ENCODE assay signal across 8 mouse cellular contexts in the genomic region with DNA sequence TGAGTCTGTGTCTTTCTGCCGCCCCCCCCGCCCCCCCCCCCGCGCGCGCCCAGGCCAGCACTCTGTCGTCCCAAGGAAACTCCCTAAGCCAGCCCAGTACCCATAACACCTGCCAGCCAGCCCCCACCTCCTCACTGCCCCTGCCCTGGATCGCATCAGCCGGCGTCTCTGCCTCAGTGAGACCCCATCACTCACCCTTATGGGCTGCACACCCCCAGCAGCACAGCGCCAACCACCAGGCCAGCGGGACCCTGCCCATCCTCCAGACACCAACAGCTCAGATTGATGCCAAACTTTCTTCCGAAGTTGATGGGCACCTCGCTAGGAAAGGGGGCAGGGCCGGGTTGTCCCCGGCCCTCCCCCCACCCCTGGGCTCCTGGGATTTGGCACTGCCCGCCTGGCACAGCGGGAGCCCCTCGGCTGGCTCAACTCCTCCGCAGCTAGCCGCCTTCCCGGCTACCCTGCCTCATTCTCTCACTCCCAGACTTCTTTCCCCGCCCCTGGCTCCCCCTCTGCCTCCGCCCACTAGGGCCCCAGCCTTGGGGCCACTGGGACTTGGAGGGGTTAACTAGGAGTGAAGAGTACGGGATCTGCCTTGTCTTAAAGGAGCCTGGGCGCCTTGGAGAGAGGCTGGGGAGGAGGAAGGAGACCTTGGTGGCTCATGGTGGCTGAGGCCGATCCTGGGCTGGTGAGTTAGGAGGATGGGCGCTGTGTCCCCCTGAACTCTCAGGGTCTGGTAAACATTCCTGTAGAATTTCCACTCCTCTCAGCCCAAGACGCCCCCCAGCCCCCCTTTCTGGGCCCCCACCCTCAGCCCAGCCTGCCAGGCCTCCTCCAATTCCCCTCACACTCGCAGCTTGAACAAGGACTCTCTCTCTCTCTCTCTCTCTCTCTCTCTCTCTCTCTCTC. TPM values are rescaled to one million over a fixed set of nuclear protein-coding genes. Genes with fewer than 3 reads are reported as not detected.
A peak's percentile ranks its signal among the peaks of the same experiment; 100 is the strongest.
DNase-seq lines count a peak whose midpoint lies in the region; ATAC-seq and TF ChIP-seq lines count a peak whose summit lies in the region.

A gene (minus strand): TSS at position 486 of the 909 bp plus-strand sequence.

- no peak for ATAC-seq in activated CD4-positive, CD25-positive, alpha-beta regulatory T cell, adult 4 months
- peak; percentile 85 for ATAC-seq in frontal cortex, adult (ENCODE audit: low TSS enrichment)
- ATAC-seq in lung, embryonic 14.5 days (ENCODE audit: insufficient read depth): peak; percentile 93

- DNase-seq in cerebellum, postnatal 10 days: peak; percentile 60 to 67
- peak; percentile 82 for DNase-seq in heart, postnatal 4 days
- peak; percentile 42 to 63 for DNase-seq in layer of hippocampus, adult 2 months (ENCODE audit: low spot score in 2 of 2)
- DNase-seq in lung, embryonic 14.5 days: peak; percentile 87
- peak; percentile 61 for DNase-seq in ovary, postnatal 10 days (ENCODE audit: low spot score)
- no peak for DNase-seq in spleen, adult 12 weeks (ENCODE audit: low spot score)

- H3K4me2 ChIP-seq in lung, embryonic 14.5 days: peak within 1 kb of the TSS; percentile 89

- H3K9me3 ChIP-seq in lung, embryonic 14.5 days (ENCODE audit: low read depth, low read length): no peaks in the 10 kb centered on the region

- H3K36me3 ChIP-seq in lung, embryonic 14.5 days (ENCODE audit: insufficient read depth): no peaks in the 10 kb centered on the region

- peak within 1 kb of the TSS; percentile 49 for H3K4me3 ChIP-seq in layer of hippocampus, adult 2 months
- H3K4me3 ChIP-seq in lung, embryonic 14.5 days (ENCODE audit: low read depth, low read length): peak within 1 kb of the TSS; percentile 60

- no peak for TF ChIP-seq CTCF in layer of hippocampus, adult 2 months (conservative IDR thresholded peaks at IDR 0.05)
- TF ChIP-seq CTCF in lung, embryonic 14.5 days (IDR thresholded peaks at IDR 0.05; ENCODE audit: low read depth): no peak

- H3K4me1 ChIP-seq in lung, embryonic 14.5 days (ENCODE audit: insufficient read depth): no peaks in the 10 kb centered on the region

- peak within 1 kb of the TSS; percentile 82 for H3K27ac ChIP-seq in layer of hippocampus, adult 2 months
- H3K27ac ChIP-seq in lung, embryonic 14.5 days (ENCODE audit: low read depth): peak within 1 kb of the TSS; percentile 22; the same call in 1 of the 2 replicates

- under 1% methylated on average over 30 of the region's 30 CpGs for WGBS in lung, embryonic 14.5 days

- H3K27me3 ChIP-seq in lung, embryonic 14.5 days (ENCODE audit: insufficient read depth, low read length): no peaks in the 10 kb centered on the region

- H3K9ac ChIP-seq in lung, embryonic 14.5 days: peak within 1 kb of the TSS; percentile 24

RNA-seq across cellular contexts. Expression of the gene that starts here (rescaled TPM):
- 10 to 100 TPM; 16.5 to 26.4 TPM for polyA plus RNA-seq in activated CD4-positive, CD25-positive, alpha-beta regulatory T cell, adult 4 months (2017; shearing (Covaris generic))
- 10 to 100 TPM; 79.5 to 90.3 TPM for total RNA-seq in heart, postnatal 4 days (2021)
- total RNA-seq in layer of hippocampus, adult 2 months (2021): 10 to 100 TPM; 36.6 to 41.1 TPM
- 44.1 and 46.5 TPM in 2 replicates for polyA plus RNA-seq in lung, embryonic 14.5 days (2014; fragmentation: Nextera tagmentation; extraction: Ambion mirVana)
